Mouse (Mus musculus) spleen, postnatal 4 days (tissue): ENCODE data around the gene Xylt2.
"Not testable (repeated sequence)": the region's sequence is repeated elsewhere in the genome, so short reads cannot be mapped to it uniquely, and the experiment has no call there.

Source experiments
- DNase-seq, 2 experiments: peaks; one replicate each; pipeline ENCODE4 v3.0.0; 2022; ENCODE audit warnings: low spot score in 2 of 2

Xylt2 gene

DNA sequence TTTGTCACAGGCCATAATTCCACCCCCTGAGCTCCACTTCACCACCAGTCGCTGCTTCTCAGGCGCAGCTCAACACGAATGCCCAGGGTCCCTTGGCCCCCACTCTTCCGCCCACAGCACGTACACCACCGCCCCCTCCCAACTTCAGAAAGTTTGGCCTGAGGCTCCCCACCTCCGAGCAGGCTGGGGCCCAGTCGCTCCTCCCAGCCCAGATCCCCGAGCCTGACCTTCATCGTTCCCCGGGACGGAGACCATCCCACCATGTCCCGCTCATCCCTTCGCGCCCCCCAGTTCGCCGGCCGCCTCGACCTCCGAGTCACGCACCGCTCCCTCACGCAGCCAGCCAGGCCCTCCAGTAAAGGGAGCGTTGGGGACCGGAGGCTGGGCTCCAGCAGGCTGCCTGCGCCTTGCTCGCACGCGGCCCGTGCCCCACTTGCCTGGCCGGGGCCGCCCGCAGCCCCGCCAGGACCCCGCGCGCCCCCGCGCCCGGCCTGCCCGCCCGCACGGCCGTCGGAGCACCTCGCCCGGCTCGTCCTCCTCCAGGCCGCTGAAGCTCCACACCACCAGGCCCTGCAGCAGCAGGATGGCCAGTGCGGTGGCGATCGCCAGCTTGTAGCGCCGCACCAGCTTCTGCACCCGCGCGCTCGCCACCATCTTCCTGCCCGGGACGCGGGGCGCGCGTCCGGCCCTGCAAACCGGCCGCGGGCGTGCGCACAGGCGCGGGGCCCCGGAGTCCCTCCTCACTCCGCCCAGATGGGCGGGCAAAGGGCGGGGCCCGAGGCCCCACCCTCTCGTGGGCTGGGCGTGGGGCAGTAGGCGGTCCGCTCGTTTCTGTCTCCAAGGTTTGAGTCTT is at the start of gene Xylt2:
TSS of gene Xylt2 (minus strand) at position 762 of the 853 bp plus-strand sequence.
- peak; percentile 89 to 92 for DNase-seq

DNA sequence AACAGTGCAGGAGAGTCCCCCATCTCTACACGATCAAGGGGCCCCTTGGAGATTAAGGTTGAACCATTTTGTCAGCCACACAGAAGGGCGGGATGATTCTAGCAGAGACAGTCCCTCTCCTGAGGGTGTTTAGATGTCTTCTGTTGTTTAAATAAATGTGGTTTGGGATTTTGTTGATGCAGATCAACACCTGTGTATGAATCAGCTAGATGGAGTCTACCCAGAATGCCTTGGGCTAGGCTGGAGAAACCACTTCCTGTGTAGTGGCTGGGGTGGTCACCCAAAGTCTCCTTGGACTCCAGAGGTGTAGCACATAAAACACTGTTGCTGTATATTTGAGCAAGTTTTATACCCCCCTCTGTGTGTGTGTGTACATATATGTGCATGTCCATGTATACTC is 41.9 kb upstream of the Xylt2 start:
- no peak for DNase-seq

- DNase-seq = no peak
Observed at GRCm38 (mm10) chr11:94718113-94718909, 41.0 kb upstream of the Xylt2 start.

DNA sequence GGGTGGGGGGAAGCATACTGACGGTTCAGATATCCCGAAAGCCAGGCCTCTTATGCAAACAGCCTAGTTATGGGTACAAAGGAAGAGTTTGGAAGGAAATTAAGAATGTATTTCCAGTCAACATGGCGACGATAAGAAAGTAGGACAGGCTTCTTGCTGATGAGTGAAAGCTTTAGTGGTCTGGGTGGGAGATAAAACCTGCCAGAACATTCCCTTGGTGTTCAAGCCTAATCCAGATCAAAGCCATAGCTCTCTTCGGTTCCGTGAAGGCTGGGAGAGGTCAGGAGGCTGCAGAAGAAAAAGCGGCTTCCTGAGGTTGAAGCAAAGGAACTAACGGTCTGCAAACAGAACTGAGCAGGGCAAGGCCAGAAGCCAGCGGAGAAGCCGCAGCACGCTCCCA is 39.9 kb upstream of the Xylt2 start:
- DNase-seq = no peak

DNA sequence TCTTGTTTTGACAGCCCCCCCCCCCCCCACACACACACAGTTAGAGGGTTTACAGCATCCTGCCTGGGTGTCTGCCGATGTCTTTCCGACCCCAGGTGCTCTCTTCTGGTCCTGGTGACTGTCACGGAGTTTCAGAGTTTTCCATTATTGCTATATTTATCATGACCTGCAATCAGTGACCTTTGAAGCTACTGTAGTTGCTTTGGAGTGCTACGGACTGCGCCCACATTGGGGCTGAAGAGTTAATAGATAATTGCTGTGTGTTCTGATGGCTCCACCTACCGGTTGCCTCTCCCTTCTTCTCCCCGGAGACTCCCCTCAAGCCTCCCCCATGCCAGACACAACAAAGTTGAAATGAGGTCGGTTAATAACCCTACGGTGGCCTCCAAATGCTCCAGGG is 39.4 kb upstream of the Xylt2 start:
- no peak for DNase-seq

DNA sequence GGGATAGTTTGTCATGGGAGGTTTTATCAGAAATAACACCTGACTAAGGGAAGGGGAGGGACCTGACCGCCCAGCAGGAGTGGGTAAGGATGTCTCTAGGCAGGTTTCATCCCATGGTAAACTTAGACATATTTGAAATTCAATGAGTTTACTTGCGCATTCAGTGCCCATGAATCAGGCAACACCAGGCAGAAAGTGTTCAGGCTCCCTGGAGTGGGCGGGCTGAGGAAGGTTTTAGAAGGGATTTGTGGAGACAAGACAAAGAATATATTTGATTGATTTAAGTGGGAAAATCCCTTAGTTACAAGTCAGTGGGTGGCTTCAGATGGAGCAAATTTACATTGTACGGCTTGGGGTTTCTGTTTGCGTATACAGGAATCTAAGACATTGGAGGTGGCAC is 38.3 kb upstream of the Xylt2 start:
- DNase-seq = no peak

DNA sequence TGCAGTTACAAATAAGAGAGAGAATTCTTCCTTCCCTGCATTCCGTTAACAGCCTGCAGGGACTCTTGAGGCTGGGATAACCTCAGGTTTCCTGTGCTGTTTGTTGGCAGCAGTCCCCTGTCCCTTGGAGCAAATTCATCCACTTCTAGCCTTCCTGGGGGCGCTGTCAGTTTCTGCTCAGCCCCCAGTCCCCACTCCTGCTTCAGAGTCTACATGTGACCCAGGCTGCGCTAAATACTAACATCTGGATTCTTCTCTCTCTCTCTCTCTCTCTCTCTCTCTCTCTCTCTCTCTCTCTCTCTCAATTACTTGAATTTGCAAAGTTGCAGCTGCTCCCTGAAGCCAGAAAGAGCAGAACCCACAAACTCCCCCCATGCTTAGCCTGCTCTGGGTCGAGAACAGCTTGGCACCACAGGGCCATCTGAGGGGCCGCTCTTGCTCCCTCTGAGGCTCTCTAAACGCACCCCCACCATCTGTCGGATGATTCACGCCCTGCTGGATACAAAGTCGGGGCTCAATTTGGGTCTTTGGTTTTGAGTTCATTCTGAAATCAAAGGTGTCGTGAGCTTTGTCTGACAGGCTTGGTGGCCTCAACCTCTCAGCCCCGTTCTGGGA is 36.0 kb upstream of the Xylt2 start:
- no peak for DNase-seq

- no peak for DNase-seq
Observed at GRCm38 (mm10) chr11:94704472-94704871, 27.2 kb upstream of the Xylt2 start, which contains the start of gene Gm11541. Gm11541 (minus strand) TSS chr11:94704499.

GRCm38 (mm10) chr11:94704020-94704419 is 26.7 kb upstream of the Xylt2 start:
- no peak for DNase-seq

- DNase-seq = no peak
Observed at GRCm38 (mm10) chr11:94702216-94702610, 24.9 kb upstream of the Xylt2 start.

- no peak for DNase-seq
Observed at GRCm38 (mm10) chr11:94701401-94702215, 24.3 kb upstream of the Xylt2 start.

DNA sequence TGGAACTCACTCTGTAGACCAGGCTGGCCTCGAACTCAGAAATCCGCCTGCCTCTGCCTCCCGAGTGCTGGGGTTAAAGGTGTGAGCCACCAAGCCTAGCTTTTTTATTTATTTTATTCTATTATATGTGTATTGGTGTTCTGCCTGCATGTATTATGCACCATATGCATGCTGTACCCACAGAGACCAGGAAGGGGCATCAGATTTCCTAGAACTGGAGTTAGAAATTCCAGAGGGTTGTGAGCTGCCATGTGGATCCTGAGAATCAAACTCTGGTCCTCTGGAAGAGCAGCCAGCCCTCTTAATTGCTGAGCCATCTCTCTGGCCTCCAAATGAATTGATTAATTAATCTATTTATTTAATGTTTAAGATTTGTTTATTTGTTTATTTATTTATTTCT is 22.1 kb upstream of the Xylt2 start:
- no peak for DNase-seq

- no peak for DNase-seq
Observed at GRCm38 (mm10) chr11:94697703-94698464, 20.6 kb upstream of the Xylt2 start.

DNA sequence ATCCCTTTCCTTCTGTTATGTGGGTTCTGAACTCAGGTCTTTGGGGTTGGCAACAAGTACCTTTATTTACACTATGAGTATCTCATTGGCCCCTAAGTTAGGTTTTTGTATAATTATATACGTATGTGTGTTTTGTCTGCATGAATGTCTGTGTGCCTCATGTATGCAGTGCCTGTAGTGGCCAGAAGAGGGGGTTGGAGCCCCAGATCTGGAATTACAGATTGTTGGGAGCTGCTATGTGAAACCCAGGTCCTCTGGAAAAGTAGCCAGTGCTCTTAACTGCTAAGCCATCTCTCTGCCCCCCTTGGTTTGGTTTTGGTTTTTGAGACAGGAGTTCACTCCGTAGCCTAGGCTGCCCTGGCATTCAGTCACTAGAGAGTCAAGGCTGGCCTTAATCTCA is 19.8 kb upstream of the Xylt2 start:
- DNase-seq = no peak

DNA sequence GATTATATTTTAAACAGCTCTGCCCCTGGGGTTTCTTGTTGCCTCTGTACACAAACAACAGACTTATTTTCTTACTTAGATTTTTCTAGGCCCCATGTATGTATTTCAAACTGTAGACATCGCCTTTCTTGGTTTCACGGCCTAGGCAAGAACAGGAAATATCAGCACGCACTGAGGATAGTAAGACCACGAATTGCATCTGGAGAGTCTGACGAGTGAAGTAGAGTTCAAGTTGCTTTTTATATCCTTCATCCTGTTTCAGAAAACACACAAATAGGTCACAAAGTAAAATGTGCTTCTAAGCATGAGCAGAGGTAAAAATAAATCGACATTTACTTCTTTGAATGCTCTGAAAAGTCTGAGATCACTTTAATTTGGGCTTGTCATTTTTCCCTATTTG is 18.2 kb upstream of the Xylt2 start:
- no peak for DNase-seq

- DNase-seq = not testable (repeated sequence)
Observed at GRCm38 (mm10) chr11:94692502-94692901, 15.2 kb upstream of the Xylt2 start.

GRCm38 (mm10) chr11:94687178-94687577 is 9.9 kb upstream of the Xylt2 start:
- no peak for DNase-seq

- DNase-seq = no peak
Observed at GRCm38 (mm10) chr11:94682427-94682826, 5.1 kb upstream of the Xylt2 start.

- DNase-seq = no peak
Observed at GRCm38 (mm10) chr11:94681640-94682039, 4.3 kb upstream of the Xylt2 start.

GRCm38 (mm10) chr11:94680639-94681038 is 3.3 kb upstream of the Xylt2 start:
- no peak for DNase-seq

DNA sequence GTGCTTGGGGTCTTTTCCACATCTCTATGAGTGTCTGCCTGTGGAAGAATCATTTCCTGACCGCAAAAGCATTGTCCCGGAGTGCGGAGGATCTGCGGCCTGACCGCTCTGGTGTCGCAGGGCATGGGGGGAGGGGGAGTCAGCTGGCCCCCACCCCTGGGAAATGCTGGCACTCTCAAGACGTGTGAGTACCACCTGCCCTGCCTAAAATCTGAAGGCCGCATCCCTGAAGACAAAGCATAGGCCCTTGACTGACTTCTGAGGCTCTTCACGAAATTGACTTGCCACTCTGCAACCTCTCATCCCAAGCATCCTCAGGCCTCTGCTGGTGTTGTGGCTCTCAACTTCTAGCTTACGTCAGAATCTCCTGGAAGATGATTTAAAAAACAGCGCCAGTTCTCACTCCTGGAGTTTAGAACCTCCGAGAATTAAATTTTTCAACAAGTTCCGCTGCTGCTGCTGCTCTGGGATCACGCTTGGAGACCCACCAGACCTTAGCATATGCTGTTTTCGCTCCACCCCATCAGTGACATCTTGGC is 361 bp upstream of the Xylt2 start:
- DNase-seq = no peak
